Comparison of ENCODE assay signal across 2 mouse cellular contexts in the genomic region with DNA sequence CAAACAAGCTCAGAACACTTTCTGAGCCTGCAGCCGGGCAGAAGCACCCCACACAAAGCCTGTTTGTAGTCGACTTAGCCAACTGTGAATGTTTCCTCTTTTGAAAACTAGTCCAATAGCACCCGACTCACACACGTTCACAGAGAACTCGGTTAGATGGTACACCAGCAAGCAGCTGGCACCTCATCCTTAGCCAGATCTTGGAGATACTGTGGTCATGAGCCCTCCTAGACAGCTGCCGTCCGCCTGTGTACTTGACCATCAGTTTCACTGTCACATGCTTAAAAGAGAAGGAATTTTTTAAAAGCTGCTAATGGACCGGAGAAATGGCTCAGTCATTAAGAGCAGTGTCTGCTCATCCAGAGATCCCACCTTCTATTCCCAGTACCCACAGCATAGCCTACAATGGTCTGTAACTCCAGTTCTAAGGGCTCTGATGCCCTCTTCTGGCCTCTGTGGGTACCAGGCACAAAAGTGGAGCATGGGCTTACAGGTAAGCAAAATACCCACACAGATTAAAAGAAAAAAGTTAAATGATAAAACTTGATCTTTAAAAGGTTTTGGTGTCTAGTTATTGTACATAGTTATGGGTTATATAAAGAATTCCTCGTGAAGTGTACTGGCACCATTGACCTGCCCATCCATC.
TF ChIP-seq lines count a peak whose summit lies in the region.

No protein-coding gene starts in this region.

TF ChIP-seq in MEL, 35 proteins besides CTCF, POLR2A, EP300 and RAD21 (continued from another document):
- peak; percentile 49 for TF ChIP-seq ZC3H11A (IDR thresholded peaks at IDR 0.05; ENCODE audit: low read depth, low read length)
- TF ChIP-seq MEF2A (IDR thresholded peaks at IDR 0.05; ENCODE audit: extremely low read depth, insufficient replicate concordance, low read depth, low read length, poor library complexity, severe bottlenecking), result no peak
- TF ChIP-seq BHLHE40 (IDR thresholded peaks at IDR 0.05; ENCODE audit: borderline replicate concordance, low read depth, low read length), result no peak
- peak; percentile 59 for TF ChIP-seq SMC3 (IDR thresholded peaks at IDR 0.05; ENCODE audit: low read depth, low read length)

TF ChIP-seq in myocyte, 11 proteins besides CTCF, POLR2A, EP300 and RAD21 (continued from another document):
- no peak for TF ChIP-seq REST (IDR thresholded peaks at IDR 0.05; ENCODE audit: insufficient read depth, insufficient read length)
- TF ChIP-seq MYOD1 (IDR thresholded peaks at IDR 0.05; ENCODE audit: control insufficient read depth in 1 of 3, insufficient read length in 2 of 3, low read depth in 2 of 3), result peak in 2 of 3 experiments; percentile 57 to 76
- TF ChIP-seq TCF12 (IDR thresholded peaks at IDR 0.05; ENCODE audit: insufficient read depth, poor library complexity, severe bottlenecking), result no peak
- TF ChIP-seq USF1 (IDR thresholded peaks at IDR 0.05; ENCODE audit: low read depth), result no peak
- TF ChIP-seq MYOG (IDR thresholded peaks at IDR 0.05; ENCODE audit: control insufficient read depth in 1 of 3, insufficient read depth in 1 of 3, insufficient read length in 2 of 3, low read depth in 2 of 3), result peak; percentile 56 to 79 (median 72)
- TF ChIP-seq TCF3 (IDR thresholded peaks at IDR 0.05; ENCODE audit: insufficient read length, low read depth), result no peak
- no peak for TF ChIP-seq POLR2AphosphoS2 (IDR thresholded peaks at IDR 0.05; ENCODE audit: insufficient read length, low read depth)
- no peak for TF ChIP-seq E2F4 (IDR thresholded peaks at IDR 0.05; ENCODE audit: insufficient read depth)
